Mouse (Mus musculus) frontal cortex, adult (tissue): ENCODE data around the gene Etv4.

ENCODE experiments used
- ATAC-seq: cut with Nextera tagmentation; 2 replicates; pipeline ENCODE4 v1.9.2; 2017; ENCODE audit warnings: mild to moderate bottlenecking, moderate library complexity, mixed read lengths; ENCODE audit not compliant: low TSS enrichment

Etv4 gene

DNA sequence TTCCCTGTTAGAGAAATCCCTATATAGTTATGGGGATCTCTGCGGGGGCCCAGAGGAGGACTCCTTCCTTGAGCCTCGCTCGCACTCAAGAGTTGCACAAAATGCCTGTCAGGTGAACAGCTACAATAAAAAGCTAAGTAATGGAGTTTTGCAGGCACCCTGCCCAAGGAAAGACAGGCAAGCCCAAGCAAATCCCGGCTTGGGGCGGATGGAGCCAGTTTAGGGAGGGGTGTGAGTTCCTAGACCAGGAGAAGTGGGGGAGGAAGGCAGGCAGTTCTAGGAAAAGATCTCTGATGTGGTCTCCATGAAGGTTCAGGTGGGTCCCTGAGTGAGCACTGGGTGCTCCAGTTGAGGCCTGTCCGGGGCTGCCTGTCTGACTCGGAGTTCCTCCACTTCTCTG is 1.5 kb upstream of the Etv4 start:
- ATAC-seq: no peak

DNA sequence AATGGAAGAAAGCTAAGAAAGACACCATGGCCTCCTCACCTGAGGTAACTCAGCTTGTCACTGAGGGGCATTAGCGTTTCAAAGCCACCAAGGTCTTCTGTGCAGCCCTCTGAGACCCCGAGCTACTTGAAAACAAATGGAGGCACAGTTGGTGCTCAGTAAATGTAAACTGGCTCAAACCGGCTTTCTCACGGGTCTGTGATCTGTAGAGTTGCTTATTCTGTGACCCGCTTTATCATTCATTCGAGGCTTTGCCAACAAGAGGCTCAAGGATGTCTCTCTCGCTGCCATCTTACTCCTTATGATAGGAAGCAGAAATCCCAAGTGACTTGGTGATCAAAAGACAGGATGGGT is 658 bp upstream of the Etv4 start:
- no peak for ATAC-seq

DNA sequence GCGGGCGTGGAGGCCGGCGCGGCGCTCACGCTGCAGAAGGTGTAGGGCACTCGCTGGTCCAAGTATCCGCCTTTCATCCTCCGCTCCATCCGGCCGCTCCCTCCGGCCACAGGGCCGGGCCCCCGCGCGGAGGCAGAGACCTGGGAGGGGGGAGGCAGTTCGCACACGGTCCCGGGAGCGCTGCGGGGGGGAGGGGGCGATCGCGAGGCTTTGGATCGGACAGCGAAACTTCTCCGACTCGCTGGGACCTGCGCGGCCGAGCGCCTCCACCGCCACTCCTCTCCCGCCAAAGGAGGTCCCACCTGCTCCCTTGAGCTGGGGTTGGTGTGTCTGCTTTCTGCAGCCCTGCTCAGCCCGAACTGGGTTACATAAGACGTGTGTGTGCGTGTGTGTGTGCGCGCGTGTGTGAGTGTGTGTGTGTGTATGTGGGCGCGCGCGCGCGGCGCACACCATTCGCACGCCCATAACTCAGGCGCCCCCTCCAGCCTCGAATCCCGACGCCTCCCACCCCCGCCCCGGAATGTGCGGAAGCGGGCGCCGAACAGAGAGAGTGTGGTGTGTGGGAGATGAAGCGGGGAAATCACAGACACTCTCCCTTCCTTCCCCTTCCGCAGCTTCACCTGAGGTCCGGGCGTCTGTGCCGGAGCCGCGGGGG is 556 bp downstream of the Etv4 start:
- ATAC-seq: no peak; the same call in 1 of the 2 replicates

DNA sequence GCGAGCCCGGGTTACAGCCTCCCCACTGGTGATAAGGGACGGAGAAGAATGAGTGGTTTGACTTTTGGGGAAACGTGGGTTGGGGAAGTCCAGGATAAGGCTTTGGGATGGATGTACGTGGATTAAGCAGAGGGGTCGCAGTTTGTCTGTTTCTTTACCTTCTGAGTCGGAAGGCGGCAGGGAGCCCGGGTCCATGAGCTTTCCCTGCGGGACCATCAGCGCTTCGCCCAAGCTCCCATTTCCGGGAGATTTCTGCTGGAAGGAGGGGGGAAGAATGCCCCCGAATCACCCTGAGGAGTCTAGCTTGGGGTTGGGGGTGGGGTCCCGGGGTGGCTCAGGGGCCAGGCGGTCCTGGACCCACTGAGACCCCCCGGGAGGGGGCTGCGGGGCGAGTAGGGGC is 1.1 kb downstream of the Etv4 start:
- ATAC-seq: no peak

DNA sequence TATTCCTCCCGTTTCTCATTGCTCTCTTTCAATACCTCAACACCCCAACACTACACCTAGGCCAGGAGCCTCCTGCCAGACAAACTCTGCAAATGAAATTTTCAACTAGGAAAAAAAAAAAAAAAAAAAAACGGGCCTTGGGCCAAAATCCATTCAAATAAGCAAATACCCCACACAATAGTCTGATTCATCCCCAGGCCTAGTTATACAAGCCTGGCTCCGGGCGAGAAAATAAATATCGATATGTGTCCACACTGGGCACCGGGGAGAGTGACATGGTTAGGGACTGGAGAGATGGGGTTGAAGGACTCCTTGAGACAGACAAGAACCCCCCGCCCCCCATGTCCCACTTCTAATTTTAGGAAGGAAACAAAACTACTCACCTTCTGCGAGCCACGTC is 1.6 kb downstream of the Etv4 start:
- ATAC-seq: no peak

DNA sequence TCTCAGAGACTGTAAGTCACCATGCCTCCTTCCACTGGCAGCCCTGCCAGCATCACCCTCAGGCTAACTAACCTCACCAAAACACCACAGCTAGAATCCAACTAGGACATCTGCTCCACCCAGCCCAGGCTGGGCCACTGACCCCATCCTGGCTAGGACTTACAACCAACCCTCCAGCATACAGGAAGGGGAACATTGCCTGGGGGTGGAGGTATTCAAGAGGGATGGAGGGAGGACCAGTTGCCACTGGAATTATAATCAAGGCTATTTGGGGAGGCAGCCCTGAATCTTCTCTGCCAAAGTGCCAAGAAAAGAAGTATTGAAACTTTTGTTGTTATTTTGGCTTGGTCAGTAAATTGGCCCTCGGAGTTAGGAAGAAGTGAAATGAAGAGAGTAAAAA is 2.0 kb downstream of the Etv4 start:
- ATAC-seq: peak; percentile 22; the same call in 1 of the 2 replicates

- no peak for ATAC-seq
Observed at GRCm38 (mm10) chr11:101776846-101777245, 8.3 kb downstream of the Etv4 start.

- ATAC-seq: no peak
Observed at GRCm38 (mm10) chr11:101772449-101772848, 12.7 kb downstream of the Etv4 start.

DNA sequence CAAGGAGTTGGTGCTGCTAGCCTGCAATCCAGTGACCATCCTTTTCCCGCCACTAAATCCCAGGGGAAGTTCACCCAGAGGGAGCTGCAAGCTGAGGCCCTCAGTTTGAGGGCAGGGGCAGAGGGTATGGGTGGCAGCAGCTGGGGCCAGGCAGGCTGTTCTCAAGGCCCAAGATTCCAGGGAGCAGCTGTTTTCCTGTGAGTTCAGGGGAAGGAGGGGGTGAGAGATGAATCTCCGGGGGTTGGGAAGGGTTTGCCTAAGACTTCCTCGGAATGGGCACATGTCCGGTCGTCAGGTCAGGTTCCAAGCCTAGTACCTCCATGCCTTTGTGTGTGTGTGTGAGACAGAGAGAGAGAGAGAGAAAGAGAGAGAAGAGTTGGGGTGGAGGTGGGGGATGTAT is 13.1 kb downstream of the Etv4 start:
- no peak for ATAC-seq

DNA sequence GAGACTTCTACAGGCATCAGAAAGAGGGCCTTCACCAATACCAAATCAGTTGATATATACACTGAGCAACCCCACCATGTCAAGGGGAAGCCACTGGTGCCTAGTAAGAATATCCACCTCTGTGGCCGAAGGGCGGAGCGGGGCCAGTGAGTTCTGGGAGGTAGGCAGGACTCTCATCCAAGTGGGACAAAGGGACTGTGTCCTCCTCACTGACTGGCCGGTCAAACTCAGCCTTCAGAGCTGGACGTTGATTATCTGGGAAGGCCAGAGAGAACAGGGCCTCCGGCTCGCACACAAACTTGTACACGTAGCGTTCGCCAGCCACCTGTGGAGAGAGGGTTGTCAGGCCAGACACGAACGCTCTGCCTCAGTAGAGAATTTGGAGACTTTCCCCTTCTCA is 14.9 kb downstream of the Etv4 start:
- ATAC-seq: no peak

GRCm38 (mm10) chr11:101768721-101769120 is 16.4 kb downstream of the Etv4 start:
- ATAC-seq: no peak

DNA sequence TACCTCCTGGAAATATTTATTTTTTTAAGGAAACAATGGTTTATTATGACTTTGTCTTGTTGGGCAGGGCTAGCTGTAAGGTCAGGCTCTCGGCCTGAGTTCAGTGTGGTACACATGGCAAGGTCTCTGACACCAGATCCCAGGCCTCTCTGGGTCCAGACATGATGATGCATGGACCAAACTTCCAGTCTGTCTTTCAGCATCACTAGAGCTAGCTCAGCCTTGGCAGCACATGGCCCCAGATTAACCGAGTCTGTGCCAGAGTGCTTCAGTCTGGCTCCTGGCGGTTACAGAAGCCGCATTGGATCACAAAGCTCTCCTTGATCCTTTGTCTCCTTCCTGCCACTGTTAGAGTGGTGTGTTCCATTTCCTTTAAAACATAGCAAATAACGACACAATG is 17.8 kb downstream of the Etv4 start:
- no peak for ATAC-seq

DNA sequence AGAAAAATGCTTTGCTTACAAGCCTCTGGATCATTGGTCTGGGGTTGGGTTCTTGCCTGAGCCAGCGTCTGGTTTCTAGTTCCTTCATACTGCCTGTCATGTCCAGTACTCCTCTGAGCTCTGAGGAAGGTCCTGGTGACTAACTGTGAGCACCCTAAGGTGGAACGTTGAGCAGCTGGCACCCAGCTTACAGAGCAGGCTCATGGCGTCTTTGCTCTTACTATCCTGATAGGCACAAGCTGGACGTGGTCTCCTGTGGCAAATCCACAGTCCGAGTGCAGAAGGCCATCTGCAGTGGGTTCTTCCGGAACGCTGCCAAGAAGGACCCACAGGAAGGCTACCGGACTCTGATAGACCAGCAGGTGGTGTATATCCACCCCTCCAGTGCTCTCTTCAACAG is 20.6 kb downstream of the Etv4 start:
- ATAC-seq: no peak

DNA sequence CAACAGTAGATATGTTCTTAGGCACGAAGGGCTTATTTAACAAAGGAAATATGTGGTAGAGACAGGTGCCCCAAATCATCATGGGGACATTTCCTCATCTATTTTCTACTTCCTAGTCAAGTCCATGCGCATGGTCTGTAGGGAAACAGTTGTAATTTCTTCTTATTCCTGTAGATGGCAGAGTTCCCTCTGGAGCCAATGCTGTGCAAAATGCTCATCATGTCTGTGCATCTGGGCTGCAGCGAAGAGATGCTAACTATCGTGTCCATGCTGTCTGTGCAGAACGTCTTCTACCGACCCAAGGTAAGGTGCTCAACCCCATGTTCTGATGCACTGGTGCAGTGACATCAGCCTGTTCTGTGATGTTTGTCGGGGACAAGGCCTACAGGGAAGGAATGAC is 21.4 kb downstream of the Etv4 start:
- ATAC-seq: peak; percentile 74; the same call in 1 of the 2 replicates

GRCm38 (mm10) chr11:101759530-101759929 is 25.6 kb downstream of the Etv4 start:
- no peak for ATAC-seq

GRCm38 (mm10) chr11:101758431-101758830 is 26.7 kb downstream of the Etv4 start:
- no peak for ATAC-seq

DNA sequence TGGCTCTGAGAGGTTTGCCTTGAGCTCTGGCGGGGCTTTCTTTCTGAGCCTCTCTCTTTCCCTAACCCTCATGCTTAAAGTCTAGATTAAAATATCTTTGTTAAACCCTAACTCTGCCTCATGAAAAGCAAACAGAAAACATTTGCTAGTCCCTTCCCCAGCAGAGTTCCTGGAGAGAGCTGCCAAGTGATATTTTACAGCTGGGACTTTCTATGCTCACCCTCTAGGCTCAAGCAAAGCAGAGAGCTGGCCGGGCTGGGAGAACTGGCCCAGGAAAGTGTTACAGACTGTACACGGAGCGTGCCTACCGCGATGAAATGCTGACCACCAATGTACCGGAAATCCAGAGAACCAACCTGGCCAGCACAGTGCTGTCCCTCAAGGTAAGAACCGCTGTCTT is 27.8 kb downstream of the Etv4 start:
- ATAC-seq: no peak

- ATAC-seq: peak; percentile 80; the same call in 1 of the 2 replicates
Observed at GRCm38 (mm10) chr11:101756616-101757015, 28.6 kb downstream of the Etv4 start.

DNA sequence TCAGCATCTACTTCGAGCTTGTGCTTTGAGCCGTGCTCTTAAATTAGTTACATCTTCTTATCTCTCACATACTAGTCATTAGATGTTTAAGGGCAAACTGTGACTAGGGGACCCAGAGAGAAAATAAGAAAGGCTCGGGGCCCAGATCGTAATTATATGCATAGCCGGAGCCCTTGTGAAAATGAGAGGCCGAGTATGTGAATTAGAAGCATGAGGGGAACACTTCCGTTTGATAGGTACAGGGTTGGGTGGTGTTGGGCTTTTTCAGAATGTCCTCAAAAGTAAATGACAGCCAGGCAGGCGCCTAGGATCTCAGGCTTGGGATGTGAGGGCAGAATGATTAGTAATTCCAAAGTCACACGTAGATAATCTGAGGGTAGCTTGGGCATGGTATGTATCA is 51.6 kb downstream of the Etv4 start:
- no peak for ATAC-seq

- peak; percentile 98 for ATAC-seq
Observed at GRCm38 (mm10) chr11:101732518-101733440, 52.4 kb downstream of the Etv4 start, which contains the start of gene Dhx8. Gene Dhx8 (plus strand): TSS chr11:101732919.

DNA sequence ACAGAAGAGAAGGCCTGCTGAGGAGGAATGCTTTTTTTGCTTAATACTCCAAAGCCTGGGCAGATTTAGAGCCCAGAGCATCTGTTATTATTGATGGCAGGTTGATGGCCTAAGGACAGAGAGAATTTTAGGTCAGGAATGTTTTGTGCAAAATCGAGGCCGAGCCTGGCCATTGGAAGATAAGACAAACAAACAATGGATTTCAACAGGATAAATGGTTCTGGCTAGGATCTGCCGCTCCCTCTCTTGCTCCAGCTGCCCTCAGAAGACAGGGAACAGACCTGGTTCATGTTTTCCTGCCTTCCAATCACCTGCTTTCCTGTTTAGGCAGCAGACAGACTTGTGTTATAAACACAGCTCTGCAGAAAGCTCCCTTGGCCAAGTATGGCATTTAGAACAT is 55.9 kb downstream of the Etv4 start:
- no peak for ATAC-seq

GRCm38 (mm10) chr11:101726765-101727164 is 58.4 kb downstream of the Etv4 start:
- ATAC-seq: no peak

GRCm38 (mm10) chr11:101725043-101725442 is 60.1 kb downstream of the Etv4 start:
- no peak for ATAC-seq
